Mouse (Mus musculus) right cerebral cortex, postnatal 36 days (tissue): ENCODE measurements at regions not wholly inside any gene's neighbourhood (a gene's known extent, or its start where the extent isn't known, plus 50 kb on each side); places are given as distances from the start of the nearest gene placed in this dataset.

Source experiments
- DNase-seq, 2 experiments: peaks; one replicate each; pipeline ENCODE4 v3.0.0; 2022; ENCODE audit warnings: low spot score in 2 of 2, mixed read lengths in 1 of 2

DNA sequence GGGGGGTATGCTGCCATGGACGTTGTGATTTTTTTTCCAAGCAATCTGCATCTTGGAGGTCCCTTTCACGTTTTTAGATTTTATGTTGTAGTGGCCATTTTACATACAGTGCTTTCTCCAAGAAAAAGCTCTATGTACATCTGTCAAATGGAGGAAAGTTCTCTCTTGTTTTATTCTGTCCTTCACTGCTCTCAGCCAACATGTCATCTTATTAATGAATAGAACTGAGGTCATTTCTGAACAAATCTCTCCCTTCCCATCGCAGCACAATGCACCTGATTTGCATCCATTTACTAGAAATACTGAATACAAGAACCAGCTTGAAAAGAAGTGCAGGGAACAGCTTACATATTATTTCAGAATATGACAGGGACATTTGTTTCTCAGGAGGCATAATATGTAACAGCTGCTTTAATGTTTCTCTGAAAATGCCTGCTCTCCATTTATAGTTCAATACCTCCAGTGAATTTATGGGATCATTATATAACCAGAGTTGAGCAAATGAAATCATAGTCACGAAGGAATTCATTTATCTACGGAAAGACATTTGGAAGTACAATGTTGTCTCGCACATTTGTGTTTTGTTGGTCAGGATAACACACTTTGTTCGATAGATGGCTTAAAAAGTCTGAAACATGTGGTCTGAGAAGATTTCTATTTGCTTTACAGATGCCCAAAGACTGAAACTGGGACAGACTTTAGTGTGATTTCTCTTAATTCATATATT, 224.3 kb downstream of the Usp25 start:
- no peak for DNase-seq

- DNase-seq: no peak
These were observed 223.7 kb downstream of the Usp25 start for GRCm38 (mm10) chr16:77237272-77237603.

DNA sequence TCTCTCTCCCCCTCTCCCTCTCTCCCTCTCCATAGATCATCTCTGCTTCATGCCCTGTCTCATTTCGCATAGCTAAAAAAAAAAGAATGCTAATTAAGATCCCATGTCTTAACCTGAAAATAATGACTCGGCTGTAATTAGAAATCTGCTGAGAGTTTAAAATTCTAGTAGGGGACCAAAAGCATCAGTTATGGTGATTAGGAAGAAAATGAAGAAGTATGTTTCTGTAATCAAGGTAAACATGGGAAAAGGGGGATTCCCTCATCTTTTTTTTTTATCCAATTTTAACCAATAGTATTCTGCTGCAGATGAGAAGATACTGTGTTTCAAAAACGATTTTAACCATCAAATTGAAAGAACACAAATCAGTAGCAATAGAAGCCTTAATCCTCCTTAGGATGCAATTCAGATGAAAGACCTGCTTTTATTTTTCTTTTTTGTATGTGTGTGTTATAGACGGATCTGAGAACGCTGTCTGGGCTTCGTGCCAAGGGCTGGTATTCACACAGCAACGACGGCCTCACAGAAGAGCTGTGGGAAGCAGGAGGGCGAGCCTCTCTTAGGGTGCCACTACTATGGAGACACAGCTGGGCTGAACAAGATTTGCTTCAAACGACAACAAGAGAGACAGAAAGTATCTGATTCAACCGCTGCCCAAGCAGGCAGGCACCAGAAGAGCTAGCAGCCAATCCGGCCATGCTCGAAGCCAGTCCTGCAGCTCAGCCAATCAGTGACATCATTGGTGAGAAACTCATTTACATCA, 223.2 kb downstream of the Usp25 start:
- DNase-seq: peak; percentile 81 to 86

DNA sequence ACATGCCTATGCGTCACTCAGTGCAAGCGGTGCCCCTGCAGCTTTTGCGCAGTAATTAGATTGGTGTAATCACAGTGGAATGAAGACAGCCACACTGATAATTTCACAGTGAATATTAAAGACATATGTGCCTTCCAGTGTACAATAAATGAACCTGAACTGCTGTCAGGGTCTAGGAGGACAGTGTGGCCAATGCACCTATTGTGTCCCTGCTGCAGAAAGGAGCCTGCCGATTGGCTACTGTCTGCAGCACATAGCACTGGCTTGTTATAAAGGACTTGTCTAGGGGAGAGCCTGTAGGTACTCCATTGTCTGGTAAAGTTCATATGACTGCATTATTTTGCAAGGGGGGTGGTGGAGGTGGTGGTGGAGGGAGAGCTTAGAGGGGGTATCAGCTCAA, 222.5 kb downstream of the Usp25 start:
- DNase-seq: peak; percentile 46 to 47

GRCm38 (mm10) chr16:77235449-77235848, 221.9 kb downstream of the Usp25 start:
- DNase-seq: no peak
